Mouse (Mus musculus): ENCODE measurements at regions not wholly inside any gene's neighbourhood (a gene's known extent, or its start where the extent isn't known, plus 50 kb on each side); places are given as distances from the start of the nearest gene placed in this dataset.
A peak's percentile ranks its signal among the peaks of the same experiment; 100 is the strongest.

DNA sequence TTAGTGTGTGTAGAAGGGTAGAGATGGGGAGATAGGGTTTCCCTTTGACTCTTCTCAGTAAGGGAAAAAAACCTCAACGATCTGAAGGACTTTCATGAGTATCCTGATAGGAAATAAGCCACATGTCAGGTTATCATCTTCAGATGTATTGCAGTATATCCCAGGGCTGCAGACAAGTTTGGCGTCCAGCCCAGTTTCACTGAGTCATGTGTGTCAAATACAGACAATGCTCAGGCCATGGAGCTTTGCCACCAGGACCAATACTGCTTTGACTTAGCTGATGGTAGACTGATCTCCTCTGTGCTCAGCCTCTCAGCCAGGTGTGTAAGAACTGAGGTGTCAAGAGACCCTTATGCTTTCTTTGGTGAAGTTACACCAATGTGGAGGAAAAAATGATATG is 62.9 kb downstream of the Cst10 start:
- DNase-seq (ENCODE audit: low spot score in 2 of 2) = no peak

- no peak for DNase-seq (ENCODE audit: low spot score in 2 of 2)
These were observed 67.6 kb downstream of the Cst10 start for GRCm38 (mm10) chr2:149472411-149472810.

GRCm38 (mm10) chr2:149493280-149493988 is 88.6 kb downstream of the Cst10 start:
- DNase-seq (ENCODE audit: low spot score in 2 of 2) = peak; percentile 16 to 45

GRCm38 (mm10) chr2:149512870-149513269 is 108.0 kb downstream of the Cst10 start:
- DNase-seq (ENCODE audit: low spot score in 2 of 2) = no peak

DNA sequence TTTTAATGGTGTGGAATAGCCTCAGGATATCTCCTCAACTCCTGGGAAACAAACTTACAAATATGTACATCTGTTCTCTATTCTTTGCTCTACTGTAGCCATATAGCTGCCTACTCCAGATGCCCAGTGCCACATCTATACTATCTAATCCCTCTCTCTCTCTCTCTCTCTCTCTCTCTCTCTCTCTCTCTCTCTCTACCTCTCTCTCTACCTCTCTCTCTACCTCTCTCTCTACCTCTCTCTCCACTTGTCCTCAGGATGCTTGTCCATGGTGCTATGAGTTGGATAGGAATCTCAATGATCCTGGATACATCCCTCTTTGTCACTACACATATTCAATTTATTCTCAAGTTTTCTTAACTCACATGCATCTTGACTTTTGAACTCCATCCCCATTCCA is 119.6 kb downstream of the Cst10 start:
- no peak for DNase-seq (ENCODE audit: low spot score in 2 of 2)

- DNase-seq (ENCODE audit: low spot score in 2 of 2) = peak in 1 of 2 experiments; percentile 22
These were observed 138.0 kb downstream of the Cst10 start for GRCm38 (mm10) chr2:149542837-149543236.

- DNase-seq (ENCODE audit: low spot score in 2 of 2) = peak in 1 of 2 experiments; percentile 21
These were observed 140.9 kb downstream of the Cst10 start for GRCm38 (mm10) chr2:149545708-149546107.

- DNase-seq (ENCODE audit: low spot score in 2 of 2) = no peak
These were observed 141.9 kb downstream of the Cst10 start for GRCm38 (mm10) chr2:149546639-149547200.

GRCm38 (mm10) chr2:149555209-149555608 is 150.4 kb downstream of the Cst10 start:
- DNase-seq (ENCODE audit: low spot score in 2 of 2) = no peak

DNA sequence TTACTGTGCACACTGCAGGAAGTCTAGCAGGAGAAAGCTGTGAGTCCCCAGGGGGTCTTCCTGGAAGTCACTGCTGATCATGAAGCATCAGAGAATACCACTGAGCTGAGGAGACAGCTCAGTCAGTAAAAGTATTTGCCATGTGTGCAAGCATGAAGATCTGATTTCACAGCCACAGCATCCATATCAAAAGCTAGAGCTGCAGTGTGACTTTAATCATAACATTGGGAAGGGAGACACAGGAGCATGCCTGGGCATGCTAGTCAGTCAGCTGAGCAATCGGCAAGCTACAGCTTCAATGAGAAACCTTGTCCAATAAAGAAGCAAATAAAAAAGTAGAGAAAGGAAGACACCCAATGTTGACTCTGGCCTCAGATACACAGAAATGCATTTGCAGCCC is 168.9 kb downstream of the Cst10 start:
- DNase-seq (ENCODE audit: low spot score in 2 of 2) = no peak

DNA sequence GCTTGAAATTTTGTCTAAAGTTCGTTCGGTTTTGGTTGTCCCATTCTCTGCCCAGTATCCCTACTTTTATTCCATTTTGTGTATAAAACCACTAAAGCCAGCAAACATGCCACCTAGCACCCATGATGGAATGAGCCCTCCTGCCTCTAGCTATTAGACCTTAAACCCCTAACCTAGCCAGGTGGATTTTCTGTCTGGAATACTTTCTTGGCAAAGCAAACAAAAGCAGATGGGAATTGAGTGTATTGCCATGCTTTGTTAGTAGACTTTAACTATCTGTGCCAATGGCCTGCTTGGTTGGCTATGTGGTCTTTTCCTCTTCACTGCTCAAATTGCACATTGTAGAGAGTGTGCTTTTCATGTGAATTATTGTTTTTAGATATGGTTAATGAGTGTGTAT is 197.7 kb downstream of the Cst10 start:
- DNase-seq (ENCODE audit: low spot score in 2 of 2) = no peak

- DNase-seq (ENCODE audit: low spot score in 2 of 2) = no peak
These were observed 208.5 kb downstream of the Cst10 start for GRCm38 (mm10) chr2:149613381-149613780.

DNA sequence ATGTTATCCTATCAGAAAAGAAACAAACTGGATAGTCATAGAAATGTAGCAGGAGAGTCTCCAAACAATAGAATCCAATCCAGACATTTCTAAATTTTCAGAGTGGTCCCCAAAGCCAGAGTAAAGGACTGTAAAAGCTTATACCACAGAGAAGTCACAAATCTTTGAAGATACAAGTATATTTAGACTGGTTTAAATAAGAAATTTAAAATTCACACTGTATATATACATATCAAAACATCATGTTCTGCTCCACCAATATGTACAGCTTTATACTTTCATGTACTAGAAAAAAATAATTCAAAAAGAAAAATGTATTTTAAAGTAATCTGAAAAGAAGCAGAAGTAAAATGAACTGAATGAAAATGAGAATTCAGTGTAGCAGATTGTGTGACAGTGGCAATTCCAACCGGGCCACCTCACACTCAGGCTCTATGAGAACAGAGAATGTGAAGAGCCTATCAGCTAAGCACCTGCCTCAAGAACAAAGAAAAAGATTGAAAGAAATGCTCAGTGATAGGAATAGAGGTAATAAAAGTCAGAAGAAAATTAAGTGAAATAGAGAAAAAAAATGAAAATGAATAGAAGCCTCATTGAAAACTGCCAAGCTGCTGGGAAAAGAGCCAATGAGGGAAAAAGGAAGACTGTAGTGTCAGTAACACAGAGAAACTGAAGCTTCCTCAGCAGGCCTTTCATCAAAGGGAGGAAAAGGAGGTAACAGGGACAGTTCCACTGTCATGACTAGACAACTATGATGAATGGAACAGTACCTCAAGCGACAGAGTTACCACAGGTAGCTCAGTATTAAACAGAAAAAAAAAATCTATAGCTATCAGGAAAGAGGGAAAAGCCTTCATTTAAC is 209.5 kb downstream of the Cst10 start:
- DNase-seq (ENCODE audit: low spot score in 2 of 2) = no peak

GRCm38 (mm10) chr2:149625626-149626025 is 203.4 kb upstream of the Syndig1 start:
- peak in 1 of 2 experiments; percentile 19 for DNase-seq (ENCODE audit: low spot score in 2 of 2)

GRCm38 (mm10) chr2:149641207-149641606 is 187.8 kb upstream of the Syndig1 start:
- DNase-seq (ENCODE audit: low spot score in 2 of 2) = no peak

GRCm38 (mm10) chr2:149651829-149652228 is 177.2 kb upstream of the Syndig1 start:
- peak in 1 of 2 experiments; percentile 8 for DNase-seq (ENCODE audit: low spot score in 2 of 2)

GRCm38 (mm10) chr2:149661086-149661485 is 167.9 kb upstream of the Syndig1 start:
- no peak for DNase-seq (ENCODE audit: low spot score in 2 of 2)

DNA sequence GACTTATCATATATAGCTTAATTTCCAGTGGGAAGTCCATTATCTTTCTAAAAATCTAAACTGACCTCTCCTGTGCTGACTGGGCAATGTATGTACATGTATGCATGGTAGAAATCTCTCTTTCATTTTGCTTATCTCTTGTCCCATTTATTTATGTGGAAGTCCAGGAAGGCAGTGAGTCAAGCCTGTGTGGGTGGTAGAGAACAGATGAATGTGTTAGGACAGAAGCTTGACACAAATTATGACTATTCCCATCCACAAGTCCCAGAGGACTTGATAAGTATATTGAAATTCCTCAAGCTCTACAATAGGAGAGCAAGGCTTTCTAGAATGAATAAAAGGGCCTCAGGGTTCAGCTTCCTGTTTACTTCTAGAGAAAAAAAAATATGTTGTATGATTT is 164.6 kb upstream of the Syndig1 start:
- DNase-seq (ENCODE audit: low spot score in 2 of 2) = no peak

DNA sequence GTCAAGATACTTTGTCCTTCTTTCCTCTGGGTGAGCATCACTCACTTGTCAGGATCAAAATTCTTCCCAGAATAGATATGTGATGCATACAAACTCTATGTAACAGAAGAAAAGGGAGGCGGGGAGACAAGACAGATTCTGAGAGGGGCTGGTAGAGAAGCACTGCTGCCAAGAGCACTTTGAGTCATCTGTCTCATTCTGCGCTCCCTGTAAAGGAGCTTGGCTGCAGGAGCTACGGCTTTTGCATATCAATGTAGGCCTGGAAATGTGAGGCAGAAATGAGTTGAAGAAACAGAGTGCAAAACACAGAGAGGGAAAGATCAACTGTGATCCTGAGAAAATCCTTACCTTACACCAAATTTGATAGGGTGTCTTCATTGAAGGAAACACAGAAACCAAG is 162.6 kb upstream of the Syndig1 start:
- peak; percentile 34 to 59 for DNase-seq (ENCODE audit: low spot score in 2 of 2)

GRCm38 (mm10) chr2:149671870-149672269 is 157.1 kb upstream of the Syndig1 start:
- DNase-seq (ENCODE audit: low spot score in 2 of 2) = no peak

DNA sequence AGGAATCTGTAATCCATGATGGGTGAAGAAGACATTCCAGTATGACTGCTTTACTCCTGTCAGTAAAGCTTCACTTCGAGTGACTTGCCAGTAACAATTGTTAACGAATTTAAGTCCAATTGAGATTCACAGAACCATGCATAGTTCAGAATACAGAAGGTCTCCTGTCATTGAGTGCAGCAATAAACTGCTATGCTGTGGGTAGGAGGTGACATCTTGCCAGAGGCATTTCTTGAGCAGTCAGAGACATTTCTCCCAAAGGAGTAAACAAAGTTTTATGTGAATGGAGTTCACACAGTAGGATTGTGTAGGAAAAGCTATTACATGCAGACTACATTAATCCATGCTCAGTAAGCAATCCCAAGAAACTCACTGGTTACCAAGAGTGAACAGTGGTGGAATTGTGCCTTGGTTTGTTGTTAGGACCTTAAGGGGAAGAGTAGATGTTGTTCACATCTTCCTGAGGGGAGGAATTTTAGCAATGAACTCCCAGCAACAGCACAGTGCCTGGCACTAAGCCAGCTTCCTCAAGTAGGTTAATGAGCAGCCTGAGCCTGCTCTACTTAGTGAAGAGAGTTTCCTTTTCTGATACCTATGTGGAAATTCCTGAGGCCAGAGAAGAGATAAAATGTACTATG is 149.1 kb upstream of the Syndig1 start:
- peak in 1 of 2 experiments; percentile 14 for DNase-seq (ENCODE audit: low spot score in 2 of 2)

DNA sequence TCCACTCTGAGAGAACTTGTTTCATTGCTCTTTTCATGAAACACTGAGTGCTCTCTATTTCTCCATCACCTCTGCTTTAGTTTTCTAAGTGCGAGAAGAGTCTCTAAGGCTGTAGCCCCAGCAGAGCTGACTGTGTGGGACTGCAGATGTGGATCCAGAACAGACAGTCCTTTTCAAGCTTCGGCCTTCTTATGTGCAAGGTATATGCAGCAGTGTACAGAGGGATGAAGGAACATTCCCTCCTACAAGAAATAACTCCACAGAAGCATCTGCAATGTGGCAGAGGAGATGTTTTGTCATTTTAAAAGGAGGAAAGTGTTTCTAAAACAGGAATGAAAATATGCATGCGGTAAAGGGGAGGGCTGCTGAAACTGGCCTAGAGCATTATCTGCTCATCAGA is 106.7 kb upstream of the Syndig1 start:
- DNase-seq (ENCODE audit: low spot score in 2 of 2) = no peak

Data from layer of hippocampus, adult 18-20 months (tissue).